In genomic region chr5:125772238-125772637, GRCm38 (mm10) we compare ENCODE assay signal across 27 mouse cellular contexts.
A peak's percentile ranks its signal among the peaks of the same experiment; 100 is the strongest.
DNase-seq lines count a peak whose midpoint lies in the region; ATAC-seq and TF ChIP-seq lines count a peak whose summit lies in the region.
"Had no signal": no experiment of that assay in that cellular context is flagged by ENCODE, and none has a peak within 500 bp of the region (broad histone marks: within the 10 kb centered on the region; RNA-seq: fewer than 3 reads in every experiment).

No protein-coding gene starts in this region.

- H3K4me3 ChIP-seq in hindbrain, postnatal 0 days (ENCODE audit: low read length), result no peak overlapping the region
- no peak overlapping the region for H3K4me3 ChIP-seq in hindbrain, embryonic 16.5 days (ENCODE audit: low read length)
- no peak overlapping the region for H3K4me3 ChIP-seq in liver, embryonic 14.5 days (ENCODE audit: insufficient read depth in 1 of 2, low read depth in 2 of 2, low read length in 2 of 2)
- H3K4me3 ChIP-seq in liver, embryonic 12.5 days, result no peak overlapping the region
- H3K4me3 ChIP-seq: embryonic facial prominence, embryonic 12.5 days; forebrain, embryonic 15.5 days; gastrocnemius, adult 2 months; hindbrain, embryonic 12.5 days; limb, embryonic 13.5 days; midbrain, embryonic 13.5 days had no signal

- H3K4me2 ChIP-seq in hindbrain, postnatal 0 days (ENCODE audit: low read depth, low read length), result no peak overlapping the region
- H3K4me2 ChIP-seq in hindbrain, embryonic 16.5 days (ENCODE audit: low read length), result no peak overlapping the region
- no peak overlapping the region for H3K4me2 ChIP-seq in liver, embryonic 14.5 days (ENCODE audit: low read depth)
- H3K4me2 ChIP-seq in liver, embryonic 12.5 days, result no peak overlapping the region
- H3K4me2 ChIP-seq: embryonic facial prominence, embryonic 12.5 days; forebrain, embryonic 15.5 days; heart, embryonic 11.5 days; hindbrain, embryonic 12.5 days; limb, embryonic 13.5 days; liver, embryonic 11.5 days; midbrain, embryonic 13.5 days had no signal

- DNase-seq in hindbrain, postnatal 0 days (ENCODE audit: low spot score), result no peak
- no peak for DNase-seq in liver, embryonic 14.5 days (ENCODE audit: low read depth in 3 of 3, low spot score in 3 of 3)
- peak; percentile 22 for DNase-seq in R1 (ENCODE audit: low read depth, low spot score)
- DNase-seq in ovary, adult 18-20 months (ENCODE audit: low spot score), result no peak
- no peak for DNase-seq in urinary bladder, adult 18-20 months (ENCODE audit: low spot score in 2 of 2)
- DNase-seq: adrenal gland, adult 8-10 months; cerebellum, adult 11 months; cerebellum, adult 9-10 months; cerebellum, postnatal 36 days; gastrocnemius, adult 2 months; gastrocnemius, postnatal 36 days; heart, adult 18-20 months; heart, postnatal 36 days; kidney, adult 18-20 months; lung, adult 18-20 months; lung, postnatal 4 days; right cerebral cortex, postnatal 4 days had no signal

- no peaks in the 10 kb centered on the region for H3K9me3 ChIP-seq in hindbrain, postnatal 0 days (ENCODE audit: low read length)
- no peaks in the 10 kb centered on the region for H3K9me3 ChIP-seq in hindbrain, embryonic 16.5 days (ENCODE audit: control insufficient read depth, low read length)
- no peaks in the 10 kb centered on the region; the same call in 1 of the 2 replicates for H3K9me3 ChIP-seq in liver, embryonic 14.5 days (ENCODE audit: control insufficient read depth, low read length)
- H3K9me3 ChIP-seq in liver, embryonic 12.5 days (replicated peaks), result peaks cover 51% of the 10 kb centered on the region
- H3K9me3 ChIP-seq: embryonic facial prominence, embryonic 12.5 days; forebrain, embryonic 15.5 days; hindbrain, embryonic 12.5 days; midbrain, embryonic 13.5 days had no signal

- TF ChIP-seq EP300 in liver, embryonic 14.5 days (IDR thresholded peaks at IDR 0.05; ENCODE audit: low read depth), result no peak

- no peaks in the 10 kb centered on the region for H3K36me3 ChIP-seq in hindbrain, postnatal 0 days (ENCODE audit: insufficient read depth, low read length)
- H3K36me3 ChIP-seq in hindbrain, embryonic 16.5 days (ENCODE audit: control insufficient read depth, insufficient read depth, low read length), result no peaks in the 10 kb centered on the region
- no peaks in the 10 kb centered on the region for H3K36me3 ChIP-seq in liver, embryonic 14.5 days (replicated peaks; ENCODE audit: control insufficient read depth, insufficient read depth, low read depth)
- no peaks in the 10 kb centered on the region for H3K36me3 ChIP-seq in liver, embryonic 12.5 days
- H3K36me3 ChIP-seq: embryonic facial prominence, embryonic 12.5 days; forebrain, embryonic 15.5 days; hindbrain, embryonic 12.5 days; limb, embryonic 13.5 days; midbrain, embryonic 13.5 days had no signal

- H3K9ac ChIP-seq in hindbrain, postnatal 0 days (replicated peaks; ENCODE audit: low read length), result no peak overlapping the region
- no peak overlapping the region for H3K9ac ChIP-seq in hindbrain, embryonic 16.5 days (ENCODE audit: low read depth, low read length)
- no peak overlapping the region for H3K9ac ChIP-seq in liver, embryonic 14.5 days (replicated peaks)
- no peak overlapping the region for H3K9ac ChIP-seq in liver, embryonic 12.5 days
- H3K9ac ChIP-seq: embryonic facial prominence, embryonic 12.5 days; forebrain, embryonic 15.5 days; hindbrain, embryonic 12.5 days; limb, embryonic 13.5 days; midbrain, embryonic 13.5 days had no signal

- peak; percentile 38; the same call in 1 of the 2 replicates for TF ChIP-seq CTCF in hindbrain, postnatal 0 days (IDR thresholded peaks at IDR 0.05; ENCODE audit: low read depth)
- TF ChIP-seq CTCF in liver, embryonic 14.5 days (IDR thresholded peaks at IDR 0.05; ENCODE audit: low read depth), result peak; percentile 32; the same call in 1 of the 2 replicates

- no peaks in the 10 kb centered on the region for H3K4me1 ChIP-seq in hindbrain, postnatal 0 days (ENCODE audit: insufficient read depth, low read length)
- H3K4me1 ChIP-seq in hindbrain, embryonic 16.5 days (ENCODE audit: control insufficient read depth, insufficient read depth, low read depth, low read length), result no peaks in the 10 kb centered on the region
- H3K4me1 ChIP-seq in liver, embryonic 14.5 days (replicated peaks; ENCODE audit: control insufficient read depth in 2 of 2, insufficient read depth in 2 of 2, low read length in 1 of 2), result no peaks in the 10 kb centered on the region
- no peaks in the 10 kb centered on the region for H3K4me1 ChIP-seq in liver, embryonic 12.5 days
- H3K4me1 ChIP-seq: embryonic facial prominence, embryonic 12.5 days; hindbrain, embryonic 12.5 days; limb, embryonic 13.5 days; midbrain, embryonic 13.5 days had no signal

- no peak for ATAC-seq in hindbrain, postnatal 0 days
- no peak for ATAC-seq in hindbrain, embryonic 16.5 days
- ATAC-seq in liver, embryonic 14.5 days (ENCODE audit: insufficient read depth), result no peak
- ATAC-seq in liver, embryonic 12.5 days, result no peak
- ATAC-seq: forebrain, embryonic 15.5 days; lung, postnatal 0 days; midbrain, embryonic 13.5 days had no signal

- no peaks in the 10 kb centered on the region for H3K27me3 ChIP-seq in hindbrain, postnatal 0 days (ENCODE audit: insufficient read depth, low read length)
- no peaks in the 10 kb centered on the region for H3K27me3 ChIP-seq in hindbrain, embryonic 16.5 days (replicated peaks; ENCODE audit: control insufficient read depth, insufficient read depth, low read length)
- H3K27me3 ChIP-seq in liver, embryonic 14.5 days (ENCODE audit: control insufficient read depth, insufficient read depth, low read length), result no peaks in the 10 kb centered on the region
- H3K27me3 ChIP-seq in liver, embryonic 12.5 days (replicated peaks), result no peaks in the 10 kb centered on the region
- H3K27me3 ChIP-seq: embryonic facial prominence, embryonic 12.5 days; forebrain, embryonic 15.5 days; hindbrain, embryonic 12.5 days; limb, embryonic 13.5 days; midbrain, embryonic 13.5 days had no signal

- WGBS in hindbrain, postnatal 0 days, result 95% methylated on average over 4 of the region's 4 CpGs
- WGBS in hindbrain, embryonic 16.5 days, result 96% methylated on average over 4 of the region's 4 CpGs
- WGBS in liver, embryonic 14.5 days (ENCODE audit: insufficient replicate concordance), result 65% methylated on average over 4 of the region's 4 CpGs
- WGBS in liver, embryonic 12.5 days (ENCODE audit: insufficient replicate concordance), result 79% methylated on average over 4 of the region's 4 CpGs

- no peak overlapping the region for H3K27ac ChIP-seq in hindbrain, postnatal 0 days
- no peak overlapping the region for H3K27ac ChIP-seq in hindbrain, embryonic 16.5 days (ENCODE audit: low read depth, low read length)
- no peak overlapping the region for H3K27ac ChIP-seq in liver, embryonic 14.5 days
- no peak overlapping the region for H3K27ac ChIP-seq in liver, embryonic 12.5 days
- H3K27ac ChIP-seq: embryonic facial prominence, embryonic 12.5 days; gastrocnemius, adult 2 months; hindbrain, embryonic 12.5 days; limb, embryonic 13.5 days; midbrain, embryonic 13.5 days had no signal
